Mouse (Mus musculus) heart, postnatal 36 days (tissue): ENCODE data around the gene Nav1. TPM values are rescaled to one million over a fixed set of nuclear protein-coding genes. Genes with fewer than 3 reads are reported as not detected.
A peak's percentile ranks its signal among the peaks of the same experiment; 100 is the strongest.
"Not testable (repeated sequence)": the region's sequence is repeated elsewhere in the genome, so short reads cannot be mapped to it uniquely, and the experiment has no call there.

Experiments
- DNase-seq, 2 experiments: peaks; one replicate each; pipeline ENCODE4 v3.0.0; 2021 to 2022
- intact Hi-C: fragments of 180-260 bp; cut with DNase I; formaldehyde crosslinking; loops from one replicate; pipeline ENCODE4 v1.15.1; 2025
- total RNA-seq, 2 experiments: library from RNA; stranded (reverse); gene quantifications; 2 replicates each; pipeline ENCODE4 v1.2.3; 2021

Nav1 gene
- total RNA-seq, 2 experiments from 2014 or later, result 18.6 to 20.8 TPM

- no peak for DNase-seq
- intact Hi-C loops, result no loop called here
Measured at GRCm38 (mm10) chr1:135502750-135503149, 104.3 kb downstream of the Nav1 start.

GRCm38 (mm10) chr1:135502135-135502534, 105.0 kb downstream of the Nav1 start:
- intact Hi-C loops, result no loop called here
- DNase-seq, result no peak

- intact Hi-C loops, result no loop called here
- DNase-seq, result no peak
Measured at GRCm38 (mm10) chr1:135498455-135499358, 108.4 kb downstream of the Nav1 start.

DNA sequence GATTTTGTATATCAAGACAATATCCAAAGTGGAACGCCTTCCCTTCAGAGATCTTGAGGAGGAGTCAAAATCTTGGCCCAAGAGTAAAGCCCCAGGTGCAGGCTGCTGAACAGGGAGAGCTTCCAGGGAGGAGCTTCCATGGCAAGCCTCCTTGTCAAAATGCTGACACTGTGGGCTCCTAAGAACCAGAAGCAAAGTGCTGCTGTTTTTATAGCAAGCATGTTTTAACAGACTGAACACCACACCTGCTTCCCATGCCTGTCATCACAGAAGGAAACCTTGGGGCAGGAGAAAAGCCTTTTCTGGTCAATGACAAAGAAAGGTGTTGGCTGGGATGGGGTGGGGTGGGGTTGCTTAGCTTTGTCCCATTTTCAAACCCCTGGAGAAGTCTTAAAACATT, 112.0 kb downstream of the Nav1 start:
- DNase-seq, result no peak
- intact Hi-C loops, result no loop called here

DNA sequence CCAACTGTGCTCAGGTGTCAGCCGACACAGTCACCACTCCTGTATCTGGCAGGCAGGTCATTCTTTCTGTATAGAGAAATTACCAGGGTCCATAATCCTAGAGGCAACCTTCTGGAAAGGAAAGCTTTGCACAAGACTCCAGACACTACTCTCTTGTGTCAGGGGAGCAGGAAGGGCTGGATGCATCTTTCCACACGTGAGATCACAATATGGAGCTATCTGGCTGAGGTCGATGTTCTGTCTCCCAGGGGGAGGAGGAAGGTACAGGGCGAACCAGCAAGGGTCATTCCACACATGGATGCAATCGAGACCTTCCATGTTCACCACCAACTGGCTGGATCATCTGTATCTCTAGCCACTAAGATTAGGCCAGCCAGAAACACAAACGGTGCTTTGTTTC, 113.2 kb downstream of the Nav1 start:
- intact Hi-C loops, result no loop called here
- DNase-seq, result no peak

DNA sequence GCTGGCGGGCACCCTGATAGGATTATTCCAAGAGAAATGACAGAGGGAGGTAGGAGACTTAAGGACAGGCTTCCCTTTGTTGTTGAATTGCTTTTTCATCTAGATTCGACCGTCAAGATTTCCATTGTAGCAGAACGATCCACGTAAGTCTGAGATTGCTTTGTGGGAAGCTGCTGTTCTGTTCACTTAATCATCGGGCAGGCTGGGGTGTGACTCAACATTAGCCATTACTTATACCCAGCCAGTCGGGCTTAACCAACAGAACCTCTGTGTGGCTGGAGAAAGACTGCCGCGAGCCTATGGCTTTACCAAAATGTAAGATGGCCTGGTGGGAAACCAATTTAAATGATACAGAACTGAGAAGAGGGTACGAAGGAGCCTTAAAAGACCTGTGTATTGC, 114.7 kb downstream of the Nav1 start:
- intact Hi-C loops, result no loop called here
- no peak for DNase-seq

- no peak for DNase-seq
- intact Hi-C loops, result no loop called here
Measured at GRCm38 (mm10) chr1:135490931-135491666, 116.0 kb downstream of the Nav1 start.

DNA sequence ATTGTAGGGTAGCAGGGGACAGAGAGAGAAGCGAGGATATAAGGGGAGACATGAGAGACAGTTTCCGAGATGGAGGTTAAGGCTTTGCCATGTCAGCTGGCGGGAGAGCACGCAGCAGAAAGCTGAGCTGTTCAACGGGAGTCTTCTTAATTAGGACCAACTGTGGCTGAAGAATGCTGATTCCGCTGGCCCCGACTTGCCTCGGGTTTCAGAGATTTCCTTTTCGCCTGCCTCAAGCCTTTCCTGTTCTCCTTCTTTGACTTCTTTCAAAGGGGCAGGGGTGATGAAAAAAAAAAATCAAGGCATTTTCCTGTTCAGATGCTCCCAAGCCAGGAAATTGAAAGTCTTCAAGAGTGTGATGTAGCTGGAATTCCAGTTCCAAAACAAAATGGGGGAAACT, 118.2 kb downstream of the Nav1 start:
- no peak for DNase-seq
- intact Hi-C loops, result no loop called here

- peak in 1 of 2 experiments; percentile 18 for DNase-seq
- intact Hi-C loops, result no loop called here
Measured at GRCm38 (mm10) chr1:135485179-135485578, 121.9 kb downstream of the Nav1 start.

- DNase-seq, intact Hi-C loops: not testable (repeated sequence)
Measured at GRCm38 (mm10) chr1:135484503-135485051, 122.5 kb downstream of the Nav1 start.

GRCm38 (mm10) chr1:135483971-135484370, 123.1 kb downstream of the Nav1 start:
- no peak for DNase-seq
- intact Hi-C loops, result no loop called here

GRCm38 (mm10) chr1:135482666-135483065, 124.4 kb downstream of the Nav1 start:
- DNase-seq, result no peak
- intact Hi-C loops, result no loop called here

- intact Hi-C loops, result no loop called here
- DNase-seq, result peak in 1 of 2 experiments; percentile 29
Measured at GRCm38 (mm10) chr1:135481656-135482055, 125.4 kb downstream of the Nav1 start.

DNA sequence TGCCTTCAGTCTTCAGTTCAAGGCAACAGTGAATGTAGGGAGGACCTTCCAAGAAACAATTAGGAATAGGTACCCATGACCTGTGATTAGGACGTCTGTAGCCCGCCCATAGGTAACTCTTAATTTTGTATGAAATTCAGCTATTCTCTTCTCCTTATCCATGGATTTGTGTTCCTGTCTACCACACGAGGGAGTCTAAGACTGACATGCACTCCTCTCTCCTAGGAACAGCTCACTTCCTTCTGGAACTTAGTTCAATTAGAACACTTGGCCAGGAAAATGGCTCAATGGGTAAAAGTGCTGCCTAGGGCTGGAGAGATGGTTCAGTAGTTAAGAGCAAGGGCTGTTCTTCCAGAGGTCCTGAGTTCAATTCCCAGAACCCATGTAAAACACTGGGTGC, 126.3 kb downstream of the Nav1 start:
- intact Hi-C loops, result no loop called here
- DNase-seq, result no peak

GRCm38 (mm10) chr1:135475571-135475895, 131.6 kb downstream of the Nav1 start:
- intact Hi-C loops, result no loop called here
- DNase-seq, result no peak

- intact Hi-C loops, result no loop called here
- no peak for DNase-seq
Measured at GRCm38 (mm10) chr1:135474861-135475570, 132.1 kb downstream of the Nav1 start.

DNA sequence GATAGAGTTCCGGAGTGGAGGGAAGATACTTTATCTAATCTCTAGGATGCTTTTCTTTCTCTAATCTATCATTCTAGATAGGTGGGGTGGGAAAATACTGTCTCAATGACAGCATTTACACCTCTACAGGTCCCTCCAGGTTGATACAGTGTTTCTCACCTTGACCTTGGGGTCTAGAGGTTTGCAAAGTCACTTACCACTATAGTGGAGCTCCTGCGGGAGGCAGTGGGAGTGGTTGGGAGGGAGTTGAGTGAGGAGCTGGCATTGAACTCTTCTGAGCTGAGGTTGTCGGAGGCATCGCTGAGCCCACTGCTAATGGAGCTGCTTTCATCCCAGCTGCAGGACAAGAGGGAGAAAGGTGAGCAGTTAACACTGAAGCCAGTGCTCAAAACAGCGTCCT, 134.6 kb downstream of the Nav1 start:
- intact Hi-C loops, result no loop called here
- no peak for DNase-seq

- intact Hi-C loops, result no loop called here
- no peak for DNase-seq
Measured at GRCm38 (mm10) chr1:135471742-135472141, 135.4 kb downstream of the Nav1 start.

GRCm38 (mm10) chr1:135470546-135470945, 136.5 kb downstream of the Nav1 start:
- no peak for DNase-seq
- intact Hi-C loops, result no loop called here

DNA sequence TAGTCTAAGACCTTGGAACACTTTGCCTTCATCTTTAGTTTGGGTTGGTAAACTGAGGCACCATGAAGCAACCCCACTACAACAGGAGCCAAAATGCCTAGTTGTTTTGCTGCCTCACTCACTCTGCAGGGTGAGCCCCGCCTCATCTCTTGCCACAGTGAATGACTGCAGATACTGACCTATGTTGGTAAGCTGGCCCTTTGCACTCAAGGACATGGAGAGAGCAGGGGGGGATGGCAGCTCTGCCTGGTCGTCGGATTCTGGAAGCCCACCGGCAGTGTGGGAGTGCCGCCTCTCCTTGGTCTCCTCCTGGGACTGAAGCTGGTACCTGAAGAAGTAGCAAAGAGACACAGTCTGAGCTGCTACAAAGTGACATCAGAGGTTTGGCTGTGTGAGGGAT, 139.6 kb downstream of the Nav1 start:
- no peak for DNase-seq
- intact Hi-C loops, result no loop called here

GRCm38 (mm10) chr1:135466935-135467334, 140.2 kb downstream of the Nav1 start:
- intact Hi-C loops, result no loop called here
- peak in 1 of 2 experiments; percentile 44 for DNase-seq
